Mouse (Mus musculus) hindbrain, embryonic 16.5 days (tissue): ENCODE measurements around the gene Hspa4l. TPM values are rescaled to one million over a fixed set of nuclear protein-coding genes. Genes with fewer than 3 reads are reported as not detected.

Experiments used
- ATAC-seq: fragments of 200-750 bp; cut with Nextera tagmentation; 2 replicates; pipeline ENCODE4 v1.8.0; 2017; ENCODE audit warnings: moderate TSS enrichment, moderate library complexity
- H3K27ac ChIP-seq: fragments of 300-500 bp; sonication (generic); 2 replicates; pipeline ENCODE4 v1.5.1; 2014; ENCODE audit warnings: low read depth, mild to moderate bottlenecking, control low read depth, low read length, moderate library complexity
- H3K27me3 ChIP-seq: fragments of 300-500 bp; sonication (generic); replicated peaks from 2 replicates; pipeline ENCODE4 v1.6.1; 2014; ENCODE audit warnings: low read length; ENCODE audit not compliant: control insufficient read depth, insufficient read depth
- H3K36me3 ChIP-seq: fragments of 300-500 bp; sonication (generic); 2 replicates; pipeline ENCODE4 v1.6.1; 2014; ENCODE audit warnings: mild to moderate bottlenecking, low read length, moderate library complexity, mixed read lengths; ENCODE audit not compliant: control insufficient read depth, insufficient read depth
- H3K4me1 ChIP-seq: fragments of 300-500 bp; sonication (generic); 2 replicates; pipeline ENCODE4 v1.6.1; 2014; ENCODE audit warnings: low read depth, low read length; ENCODE audit not compliant: control insufficient read depth, insufficient read depth
- H3K4me2 ChIP-seq: fragments of 300-500 bp; sonication (generic); 2 replicates; pipeline ENCODE4 v1.6.1; 2014; ENCODE audit warnings: mild to moderate bottlenecking, low read length, control low read depth, moderate library complexity
- H3K4me3 ChIP-seq: fragments of 300-500 bp; sonication (generic); 2 replicates; pipeline ENCODE4 v1.5.1; 2014; ENCODE audit warnings: mild to moderate bottlenecking, low read length, control low read depth, moderate library complexity
- H3K9ac ChIP-seq: fragments of 300-500 bp; sonication (generic); 2 replicates; pipeline ENCODE4 v1.6.1; 2014; ENCODE audit warnings: low read depth, mild to moderate bottlenecking, control low read depth, low read length, moderate library complexity
- H3K9me3 ChIP-seq: fragments of 300-500 bp; sonication (generic); 2 replicates; pipeline ENCODE4 v1.6.1; 2014; ENCODE audit warnings: mild to moderate bottlenecking, low read length, moderate library complexity; ENCODE audit not compliant: control insufficient read depth
- WGBS: fragments of 180-500 bp; shearing (Covaris S2); extraction: QIAGEN DNeasy Blood & Tissue Kit; methylation state at CpG from one replicate; pipeline ENCODE4 v1.1.7; 2014; 5-methylcytosine and 5-hydroxymethylcytosine counted together
- polyA plus RNA-seq: library from polyadenylated mRNA; unstranded; fragments of >200 nt; fragmentation: Nextera tagmentation; extraction: Ambion mirVana; gene quantifications from 2 replicates; pipeline ENCODE4 v1.2.1, GENCODE M21; 2015

The Hspa4l gene
- polyA plus RNA-seq, 1 experiment from 2014 or later, result 56.3 TPM

- H3K36me3 ChIP-seq, result no peaks in the 10 kb centered on the region
- no peaks in the 10 kb centered on the region for H3K27me3 ChIP-seq
- peaks cover 11% of the 10 kb centered on the region for H3K4me1 ChIP-seq
- WGBS, result 0% methylated on average over 40 of the region's 93 CpGs
- H3K4me3 ChIP-seq, result peak overlapping the region; percentile 68
- H3K27ac ChIP-seq, result peak overlapping the region; percentile 94
- no peaks in the 10 kb centered on the region for H3K9me3 ChIP-seq
- H3K4me2 ChIP-seq, result peak overlapping the region; percentile 94
- peak; percentile 98 for ATAC-seq
- H3K9ac ChIP-seq, result peak overlapping the region; percentile 87
These were observed 753 bp downstream of the Hspa4l start for GRCm38 (mm10) chr3:40744836-40745660.

- peak overlapping the region; percentile 94 for H3K27ac ChIP-seq
- no peaks in the 10 kb centered on the region for H3K27me3 ChIP-seq
- peak overlapping the region; percentile 94 for H3K4me2 ChIP-seq
- no peak; the same call in 1 of the 2 replicates for ATAC-seq
- no peaks in the 10 kb centered on the region for H3K36me3 ChIP-seq
- WGBS, result 1% methylated on average over 37 of the region's 37 CpGs
- H3K4me1 ChIP-seq, result peaks cover 11% of the 10 kb centered on the region
- H3K9ac ChIP-seq, result peak overlapping the region; percentile 87
- peak overlapping the region; percentile 68 for H3K4me3 ChIP-seq
- no peaks in the 10 kb centered on the region for H3K9me3 ChIP-seq
These were observed 1.6 kb downstream of the Hspa4l start for GRCm38 (mm10) chr3:40745661-40746547.

DNA sequence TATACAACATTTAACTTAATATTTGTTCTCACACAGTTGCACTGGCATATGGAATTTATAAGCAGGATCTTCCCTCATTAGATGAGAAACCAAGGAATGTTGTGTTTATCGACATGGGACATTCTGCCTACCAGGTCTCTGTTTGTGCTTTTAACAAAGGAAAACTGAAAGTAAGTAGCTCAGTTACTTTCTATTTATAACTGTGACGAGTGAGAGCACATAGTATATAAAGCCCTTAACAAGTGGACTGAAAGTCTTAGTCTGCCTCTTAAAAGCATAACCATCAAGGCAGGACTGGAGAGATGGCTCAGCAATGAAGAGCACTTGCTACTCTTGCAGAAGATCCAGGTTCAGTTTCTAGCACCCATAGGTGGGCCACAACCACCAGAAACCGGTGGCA is 16.5 kb downstream of the Hspa4l start:
- WGBS, result 94% methylated on average over 3 of the region's 3 CpGs
- H3K4me3 ChIP-seq, result no peak overlapping the region
- H3K4me2 ChIP-seq, result no peak overlapping the region
- no peaks in the 10 kb centered on the region for H3K27me3 ChIP-seq
- H3K27ac ChIP-seq, result no peak overlapping the region
- no peak overlapping the region for H3K9ac ChIP-seq
- H3K36me3 ChIP-seq, result peaks cover 20% of the 10 kb centered on the region
- no peaks in the 10 kb centered on the region for H3K9me3 ChIP-seq
- no peak for ATAC-seq
- H3K4me1 ChIP-seq, result no peaks in the 10 kb centered on the region

GRCm38 (mm10) chr3:40761312-40761711 is 17.0 kb downstream of the Hspa4l start:
- H3K9me3 ChIP-seq, result no peaks in the 10 kb centered on the region
- no peak overlapping the region for H3K9ac ChIP-seq
- no peaks in the 10 kb centered on the region for H3K4me1 ChIP-seq
- H3K36me3 ChIP-seq, result peaks cover 21% of the 10 kb centered on the region
- H3K4me3 ChIP-seq, result no peak overlapping the region
- ATAC-seq, result no peak
- H3K27me3 ChIP-seq, result no peaks in the 10 kb centered on the region
- 96% methylated on average over 2 of the region's 2 CpGs for WGBS
- no peak overlapping the region for H3K4me2 ChIP-seq
- H3K27ac ChIP-seq, result no peak overlapping the region

DNA sequence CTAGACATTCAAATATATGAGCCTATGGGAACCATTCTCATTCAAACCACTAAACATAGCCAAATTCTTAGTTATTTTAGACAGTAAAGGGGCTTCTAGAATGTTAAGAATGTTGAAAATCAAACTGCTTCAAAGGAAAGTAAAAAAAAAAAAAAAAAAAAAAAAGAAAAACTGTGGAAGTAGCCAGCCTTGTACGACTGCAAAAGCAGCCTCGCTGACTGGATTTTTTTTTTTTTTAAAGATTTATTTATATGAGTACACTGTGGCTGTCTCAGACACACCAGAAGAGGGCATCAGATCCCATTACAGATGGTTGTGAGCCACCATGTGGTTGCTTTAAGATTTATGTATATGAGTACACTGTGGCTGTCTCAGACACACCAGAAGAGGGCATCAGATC is 49.5 kb downstream of the Hspa4l start:
- Histone ChIP-seq H3K9me3 (no peaks in the 10 kb centered on the region), H3K4me2 (no peak overlapping the region), H3K9ac (no peak overlapping the region), H3K27ac (no peak overlapping the region), H3K4me3 (no peak overlapping the region), H3K27me3 (no peaks in the 10 kb centered on the region), H3K36me3 (peaks cover 7% of the 10 kb centered on the region), H3K4me1 (no peaks in the 10 kb centered on the region)
- 91% methylated on average over 2 of the region's 2 CpGs for WGBS
- ATAC-seq, result no peak

GRCm38 (mm10) chr3:40798054-40798453 is 53.8 kb downstream of the Hspa4l start:
- H3K27me3 ChIP-seq, result no peaks in the 10 kb centered on the region

GRCm38 (mm10) chr3:40798500-40798899 is 54.2 kb downstream of the Hspa4l start:
- no peaks in the 10 kb centered on the region for H3K27me3 ChIP-seq
- H3K9ac ChIP-seq, result no peak overlapping the region
- no peaks in the 10 kb centered on the region for H3K9me3 ChIP-seq
- 40% methylated on average over 7 of the region's 7 CpGs for WGBS
- no peak for ATAC-seq
- no peak overlapping the region for H3K4me3 ChIP-seq
- no peak overlapping the region for H3K4me2 ChIP-seq
- peaks cover 2% of the 10 kb centered on the region for H3K36me3 ChIP-seq
- H3K27ac ChIP-seq, result no peak overlapping the region
- peaks cover 8% of the 10 kb centered on the region for H3K4me1 ChIP-seq

More at GRCm38 (mm10) chr3:40798054-40798453, 53.8 kb downstream of the Hspa4l start:
- Histone ChIP-seq H3K36me3 (peaks cover 2% of the 10 kb centered on the region), H3K9ac (no peak overlapping the region), H3K4me1 (peaks cover 8% of the 10 kb centered on the region), H3K9me3 (no peaks in the 10 kb centered on the region), H3K4me2 (no peak overlapping the region), H3K27ac (no peak overlapping the region), H3K4me3 (no peak overlapping the region)
- no peak for ATAC-seq
- 84% methylated on average over 1 of the region's 1 CpGs for WGBS

DNA sequence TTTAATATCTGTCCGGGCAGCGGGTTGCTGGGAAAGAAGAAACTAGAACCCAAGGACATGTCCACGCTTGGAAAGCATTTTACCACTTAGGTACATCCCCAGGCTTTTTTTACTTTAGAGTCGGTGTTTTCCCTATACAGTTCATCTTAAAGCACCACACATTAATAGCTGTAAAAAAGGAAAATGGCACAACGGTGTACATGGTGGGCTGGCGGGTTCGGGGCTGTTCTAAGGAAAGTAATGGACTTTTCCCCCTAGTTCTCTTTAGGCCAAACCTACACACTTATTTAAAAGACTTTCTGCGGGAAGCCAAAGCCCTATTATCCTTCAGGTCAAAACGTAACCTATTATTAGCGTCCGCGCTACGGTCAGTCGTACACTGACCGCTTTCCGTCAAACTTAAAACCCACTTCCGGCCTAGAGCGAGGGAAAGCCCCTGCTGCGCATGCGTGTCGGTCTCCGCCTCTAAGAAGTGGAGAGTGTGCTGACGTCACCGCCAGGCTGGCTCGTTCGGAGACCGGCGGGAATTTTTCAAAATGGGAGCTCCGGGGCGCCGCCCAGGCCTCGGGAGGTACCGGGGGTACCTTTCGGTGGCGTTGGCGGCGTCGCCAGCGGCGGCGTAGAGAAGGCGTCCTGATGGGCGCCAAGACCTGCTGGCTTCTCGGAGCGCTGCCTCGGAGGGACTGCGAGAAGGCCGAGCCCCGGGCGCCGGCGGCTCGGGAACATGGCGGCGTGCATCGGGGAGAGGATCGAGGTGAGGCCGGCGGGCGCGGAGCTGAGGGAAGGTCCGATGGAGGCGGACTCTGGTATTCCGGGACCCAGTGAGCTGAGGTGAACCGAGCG is 55.5 kb downstream of the Hspa4l start, which contains the start of gene Plk4:
Plk4 (plus strand) TSS at position 490 of the 843 bp plus-strand sequence.
- Histone ChIP-seq H3K36me3 (peaks cover 2% of the 10 kb centered on the region), H3K4me3 (peak within 1 kb of the TSS; percentile 70), H3K9me3 (no peaks in the 10 kb centered on the region), H3K27ac (peak within 1 kb of the TSS; percentile 65), H3K9ac (peak within 1 kb of the TSS; percentile 81), H3K27me3 (no peaks in the 10 kb centered on the region), H3K4me2 (peak within 1 kb of the TSS; percentile 96), H3K4me1 (peaks cover 8% of the 10 kb centered on the region)
- WGBS, result 3% methylated on average over 66 of the region's 66 CpGs
- peak; percentile 97 for ATAC-seq
